Mouse (Mus musculus): ENCODE results near the gene Racgap1. TPM values are rescaled to one million over a fixed set of nuclear protein-coding genes. Genes with fewer than 3 reads are reported as not detected.
A peak's percentile ranks its signal among the peaks of the same experiment; 100 is the strongest.

Gene Racgap1
- polyA plus RNA-seq, 1 experiment from 2014 or later, result 53.5 TPM

- peak; percentile 95 for TF ChIP-seq CTCF (IDR thresholded peaks at IDR 0.05; ENCODE audit: low read depth)
- Histone ChIP-seq H3K4me3 (replicated peaks; ENCODE audit: low read depth, low read length) (no peak overlapping the region), H3K4me1 (replicated peaks; ENCODE audit: insufficient read depth, low read length) (peaks cover 15% of the 10 kb centered on the region; the same call in 1 of the 2 replicates), H3K27me3 (ENCODE audit: insufficient read depth, low read length) (peaks cover 39% of the 10 kb centered on the region; the same call in 1 of the 2 replicates), H3K9me3 (replicated peaks; ENCODE audit: low read length) (no peaks in the 10 kb centered on the region), H3K36me3 (ENCODE audit: insufficient read depth, low read length) (no peaks in the 10 kb centered on the region), H3K27ac (no peak overlapping the region), H3K9ac (ENCODE audit: low read depth, low read length) (no peak overlapping the region), H3K4me2 (ENCODE audit: low read length) (no peak overlapping the region)
- DNase-seq (ENCODE audit: low spot score), result peak; percentile 92
- ATAC-seq (replicated peaks; ENCODE audit: low FRiP score, low read depth), result no peak
- 3% methylated on average over 12 of the region's 12 CpGs for WGBS
These were observed 17.4 kb upstream of the Racgap1 start for GRCm38 (mm10) chr15:99668881-99669280.

- 95% methylated on average over 2 of the region's 2 CpGs for WGBS
- Histone ChIP-seq H3K27ac (no peak overlapping the region), H3K4me1 (replicated peaks; ENCODE audit: insufficient read depth, low read length) (peaks cover 16% of the 10 kb centered on the region; the same call in 1 of the 2 replicates), H3K36me3 (ENCODE audit: insufficient read depth, low read length) (no peaks in the 10 kb centered on the region), H3K9ac (ENCODE audit: low read depth, low read length) (no peak overlapping the region), H3K4me2 (ENCODE audit: low read length) (no peak overlapping the region), H3K4me3 (replicated peaks; ENCODE audit: low read depth, low read length) (no peak overlapping the region), H3K9me3 (replicated peaks; ENCODE audit: low read length) (no peaks in the 10 kb centered on the region), H3K27me3 (ENCODE audit: insufficient read depth, low read length) (peaks cover 34% of the 10 kb centered on the region; the same call in 1 of the 2 replicates)
- ATAC-seq (replicated peaks; ENCODE audit: low FRiP score, low read depth) (no peak), DNase-seq (ENCODE audit: low spot score) (no peak)
- no peak for TF ChIP-seq CTCF (IDR thresholded peaks at IDR 0.05; ENCODE audit: low read depth)
These were observed 16.1 kb upstream of the Racgap1 start for GRCm38 (mm10) chr15:99667544-99667943.

- TF ChIP-seq CTCF (IDR thresholded peaks at IDR 0.05; ENCODE audit: low read depth), result no peak
- no peaks in the 10 kb centered on the region for H3K9me3 ChIP-seq (replicated peaks; ENCODE audit: low read length)
- peak overlapping the region; percentile 31; the same call in 1 of the 2 replicates for H3K9ac ChIP-seq (ENCODE audit: low read depth, low read length)
- peaks cover 13% of the 10 kb centered on the region; the same call in 1 of the 2 replicates for H3K4me1 ChIP-seq (replicated peaks; ENCODE audit: insufficient read depth, low read length)
- DNase-seq (ENCODE audit: low spot score) (peak; percentile 69), ATAC-seq (replicated peaks; ENCODE audit: low FRiP score, low read depth) (peak; percentile 34; the same call in 1 of the 2 replicates)
- H3K4me2 ChIP-seq (ENCODE audit: low read length), result peak overlapping the region; percentile 63
- peaks cover 11% of the 10 kb centered on the region; the same call in 1 of the 2 replicates for H3K27me3 ChIP-seq (ENCODE audit: insufficient read depth, low read length)
- H3K27ac ChIP-seq, result no peak overlapping the region
- H3K36me3 ChIP-seq (ENCODE audit: insufficient read depth, low read length), result no peaks in the 10 kb centered on the region
- 1% methylated on average over 51 of the region's 52 CpGs for WGBS
- peak overlapping the region; percentile 40 for H3K4me3 ChIP-seq (replicated peaks; ENCODE audit: low read depth, low read length)
These were observed 13.4 kb upstream of the Racgap1 start for GRCm38 (mm10) chr15:99664600-99665451.

GRCm38 (mm10) chr15:99663964-99664599 is 12.6 kb upstream of the Racgap1 start:
- Histone ChIP-seq H3K4me1 (replicated peaks; ENCODE audit: insufficient read depth, low read length) (peaks cover 13% of the 10 kb centered on the region; the same call in 1 of the 2 replicates), H3K4me3 (replicated peaks; ENCODE audit: low read depth, low read length) (peak overlapping the region; percentile 40), H3K27ac (no peak overlapping the region), H3K9ac (ENCODE audit: low read depth, low read length) (peak overlapping the region; percentile 31; the same call in 1 of the 2 replicates), H3K9me3 (replicated peaks; ENCODE audit: low read length) (no peaks in the 10 kb centered on the region), H3K27me3 (ENCODE audit: insufficient read depth, low read length) (peaks cover 11% of the 10 kb centered on the region; the same call in 1 of the 2 replicates), H3K36me3 (ENCODE audit: insufficient read depth, low read length) (no peaks in the 10 kb centered on the region), H3K4me2 (ENCODE audit: low read length) (peak overlapping the region; percentile 63)
- no peak for DNase-seq (ENCODE audit: low spot score)
- ATAC-seq (replicated peaks; ENCODE audit: low FRiP score, low read depth), result no peak
- 2% methylated on average over 17 of the region's 17 CpGs for WGBS
- TF ChIP-seq CTCF (IDR thresholded peaks at IDR 0.05; ENCODE audit: low read depth), result no peak

- Histone ChIP-seq H3K27me3 (ENCODE audit: insufficient read depth, low read length) (peaks cover 11% of the 10 kb centered on the region; the same call in 1 of the 2 replicates), H3K27ac (no peak overlapping the region), H3K36me3 (ENCODE audit: insufficient read depth, low read length) (no peaks in the 10 kb centered on the region), H3K4me1 (replicated peaks; ENCODE audit: insufficient read depth, low read length) (peaks cover 13% of the 10 kb centered on the region; the same call in 1 of the 2 replicates), H3K4me2 (ENCODE audit: low read length) (no peak overlapping the region), H3K4me3 (replicated peaks; ENCODE audit: low read depth, low read length) (no peak overlapping the region), H3K9ac (ENCODE audit: low read depth, low read length) (no peak overlapping the region), H3K9me3 (replicated peaks; ENCODE audit: low read length) (no peaks in the 10 kb centered on the region)
- ATAC-seq (replicated peaks; ENCODE audit: low FRiP score, low read depth), result no peak
- 71% methylated on average over 7 of the region's 7 CpGs for WGBS
- no peak for TF ChIP-seq CTCF (IDR thresholded peaks at IDR 0.05; ENCODE audit: low read depth)
- no peak for DNase-seq (ENCODE audit: low spot score)
These were observed 10.9 kb upstream of the Racgap1 start for GRCm38 (mm10) chr15:99662371-99662770.
